20 mouse cellular contexts compared by ENCODE assay signal in the genomic region with DNA sequence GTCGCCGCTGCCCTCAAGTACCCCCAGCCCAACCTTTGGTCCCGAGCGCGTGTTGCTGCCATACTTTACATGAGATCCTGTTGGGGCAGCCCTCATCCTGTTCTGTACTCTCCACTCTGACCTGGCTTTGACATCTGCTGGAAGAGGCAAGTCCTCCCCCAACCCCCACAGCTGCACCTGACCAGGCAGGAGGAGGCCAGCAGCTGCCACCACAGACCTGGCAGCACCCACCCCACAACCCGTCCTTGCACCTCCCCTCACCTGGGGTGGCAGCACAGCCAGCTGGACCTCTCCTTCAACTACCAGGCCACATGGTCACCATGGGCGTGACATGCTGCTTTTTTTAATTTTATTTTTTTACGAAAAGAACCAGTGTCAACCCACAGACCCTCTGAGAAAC.
"Had no signal": no experiment of that assay in that cellular context is flagged by ENCODE, and none has a peak within 500 bp of the region (broad histone marks: within the 10 kb centered on the region; RNA-seq: fewer than 3 reads in every experiment).

No protein-coding gene starts in this region.

- H3K27me3 ChIP-seq: kidney, embryonic 15.5 days; liver, embryonic 15.5 days; lung, embryonic 15.5 days; megakaryocyte, embryonic 14.5 days; midbrain, embryonic 13.5 days had no signal

- DNase-seq: kidney, adult 8-10 months; kidney, postnatal 10 days; lung, adult 18-20 months; lung, postnatal 10 days; lung, postnatal 36 days; retina, postnatal 1 day; right cerebral cortex, postnatal 25 days; spleen, adult 18-20 months; thymus, adult 2 months; thymus, postnatal 25 days had no signal

- H3K4me3 ChIP-seq: kidney, embryonic 15.5 days; left cerebral cortex, adult 2 months; liver, embryonic 15.5 days; lung, embryonic 15.5 days; megakaryocyte, embryonic 14.5 days; midbrain, embryonic 10.5 days; midbrain, embryonic 13.5 days had no signal

- H3K9me3 ChIP-seq: kidney, embryonic 15.5 days; liver, embryonic 15.5 days; lung, embryonic 15.5 days; megakaryocyte, embryonic 14.5 days; midbrain, embryonic 10.5 days; midbrain, embryonic 13.5 days had no signal

- H3K27ac ChIP-seq: kidney, embryonic 15.5 days; liver, embryonic 15.5 days; lung, embryonic 15.5 days; midbrain, embryonic 10.5 days; midbrain, embryonic 13.5 days had no signal

- H3K4me2 ChIP-seq: kidney, embryonic 15.5 days; liver, embryonic 11.5 days; liver, embryonic 15.5 days; lung, embryonic 15.5 days; midbrain, embryonic 13.5 days had no signal

- ATAC-seq: inflammation-experienced regulatory T-cells, adult 6 months; midbrain, embryonic 13.5 days; midbrain, embryonic 16.5 days had no signal

- H3K9ac ChIP-seq: kidney, embryonic 15.5 days; liver, embryonic 15.5 days; lung, embryonic 15.5 days; midbrain, embryonic 13.5 days had no signal
